13 mouse cellular contexts compared by ENCODE assay signal in genomic region chr1:155790111-155790974, GRCm38 (mm10). TPM values are rescaled to one million over a fixed set of nuclear protein-coding genes. Genes with fewer than 3 reads are reported as not detected.
DNase-seq lines count a peak whose midpoint lies in the region; ATAC-seq lines count a peak whose summit lies in the region.
"Had no signal": no experiment of that assay in that cellular context is flagged by ENCODE, and none has a peak within 500 bp of the region (broad histone marks: within the 10 kb centered on the region; RNA-seq: fewer than 3 reads in every experiment).

No protein-coding gene starts in this region.

- H3K27me3 ChIP-seq in neural tube, embryonic 11.5 days (ENCODE audit: control insufficient read depth, insufficient read depth, low read length): no peaks in the 10 kb centered on the region
- H3K27me3 ChIP-seq in embryonic facial prominence, embryonic 11.5 days (ENCODE audit: control insufficient read depth, insufficient read depth, low read length): no peaks in the 10 kb centered on the region
- H3K27me3 ChIP-seq in hindbrain, embryonic 15.5 days: no peaks in the 10 kb centered on the region
- H3K27me3 ChIP-seq: heart, embryonic 13.5 days; liver, embryonic 12.5 days had no signal

- 47% methylated on average over 16 of the region's 16 CpGs for WGBS in neural tube, embryonic 11.5 days
- WGBS in embryonic facial prominence, embryonic 11.5 days: 60% methylated on average over 16 of the region's 16 CpGs
- WGBS in hindbrain, embryonic 15.5 days: 26% methylated on average over 16 of the region's 16 CpGs

- DNase-seq in neural tube, embryonic 11.5 days (ENCODE audit: low spot score): peak; percentile 57
- DNase-seq in neural tube, embryonic 10.5 days (ENCODE audit: extremely low spot score, low spot score): no peak
- DNase-seq in embryonic facial prominence, embryonic 11.5 days (ENCODE audit: low spot score): no peak
- DNase-seq in retina, embryonic 14.5 days (ENCODE audit: low spot score): peak; percentile 79
- no peak for DNase-seq in thymus, postnatal 25 days
- DNase-seq in yolk sac, embryonic 10.5 days (ENCODE audit: low spot score): no peak
- no peak for DNase-seq in urinary bladder, adult 18-20 months (ENCODE audit: low spot score in 2 of 2)
- DNase-seq: adrenal gland, postnatal 36 days; kidney, postnatal 25 days had no signal

- no peak overlapping the region for H3K4me3 ChIP-seq in neural tube, embryonic 11.5 days (ENCODE audit: low read depth, low read length)
- no peak overlapping the region for H3K4me3 ChIP-seq in embryonic facial prominence, embryonic 11.5 days (ENCODE audit: low read depth, low read length)
- no peak overlapping the region for H3K4me3 ChIP-seq in hindbrain, embryonic 15.5 days
- H3K4me3 ChIP-seq: heart, embryonic 13.5 days; liver, embryonic 12.5 days had no signal

- H3K4me2 ChIP-seq in neural tube, embryonic 11.5 days (ENCODE audit: low read depth): no peak overlapping the region
- no peak overlapping the region for H3K4me2 ChIP-seq in embryonic facial prominence, embryonic 11.5 days (ENCODE audit: low read depth, low read length)
- H3K4me2 ChIP-seq in hindbrain, embryonic 15.5 days: no peak overlapping the region
- H3K4me2 ChIP-seq: heart, embryonic 13.5 days; liver, embryonic 12.5 days had no signal

- ATAC-seq in neural tube, embryonic 11.5 days (ENCODE audit: insufficient read depth, low FRiP score, low TSS enrichment): peak; percentile 69
- ATAC-seq in embryonic facial prominence, embryonic 11.5 days (replicated peaks; ENCODE audit: insufficient number of reproducible peaks, low FRiP score, low TSS enrichment, low read depth): peak; percentile 57; the same call in 1 of the 2 replicates
- ATAC-seq in hindbrain, embryonic 15.5 days (ENCODE audit: low FRiP score, low read depth): peak; percentile 80
- ATAC-seq: liver, embryonic 12.5 days had no signal

- no peak overlapping the region for H3K9ac ChIP-seq in neural tube, embryonic 11.5 days (ENCODE audit: low read length)
- H3K9ac ChIP-seq in embryonic facial prominence, embryonic 11.5 days (replicated peaks; ENCODE audit: low read length): no peak overlapping the region
- no peak overlapping the region for H3K9ac ChIP-seq in hindbrain, embryonic 15.5 days
- H3K9ac ChIP-seq: heart, embryonic 13.5 days; liver, embryonic 12.5 days had no signal

- H3K27ac ChIP-seq in neural tube, embryonic 11.5 days (ENCODE audit: low read depth, low read length): peak overlapping the region; percentile 7; the same call in 1 of the 2 replicates
- H3K27ac ChIP-seq in embryonic facial prominence, embryonic 11.5 days (replicated peaks; ENCODE audit: low read depth, low read length): no peak overlapping the region
- H3K27ac ChIP-seq in hindbrain, embryonic 15.5 days (replicated peaks): peak overlapping the region; percentile 85
- H3K27ac ChIP-seq: heart, embryonic 13.5 days; liver, embryonic 12.5 days had no signal

- no peaks in the 10 kb centered on the region for H3K4me1 ChIP-seq in neural tube, embryonic 11.5 days (ENCODE audit: control insufficient read depth, insufficient read depth, low read length)
- no peaks in the 10 kb centered on the region for H3K4me1 ChIP-seq in embryonic facial prominence, embryonic 11.5 days (ENCODE audit: control insufficient read depth, insufficient read depth, low read length)
- H3K4me1 ChIP-seq in hindbrain, embryonic 15.5 days (replicated peaks): peaks cover 17% of the 10 kb centered on the region
- H3K4me1 ChIP-seq: heart, embryonic 13.5 days had no signal

- no peaks in the 10 kb centered on the region for H3K9me3 ChIP-seq in neural tube, embryonic 11.5 days (ENCODE audit: control insufficient read depth, low read length)
- no peaks in the 10 kb centered on the region for H3K9me3 ChIP-seq in embryonic facial prominence, embryonic 11.5 days (replicated peaks; ENCODE audit: control insufficient read depth, low read length)
- H3K9me3 ChIP-seq in hindbrain, embryonic 15.5 days: no peaks in the 10 kb centered on the region
- H3K9me3 ChIP-seq: heart, embryonic 13.5 days; liver, embryonic 12.5 days had no signal

- H3K36me3 ChIP-seq in neural tube, embryonic 11.5 days (ENCODE audit: control insufficient read depth, insufficient read depth, low read length): peaks cover 5% of the 10 kb centered on the region; the same call in 1 of the 2 replicates
- no peaks in the 10 kb centered on the region; the same call in 1 of the 2 replicates for H3K36me3 ChIP-seq in embryonic facial prominence, embryonic 11.5 days (replicated peaks; ENCODE audit: control insufficient read depth, insufficient read depth, low read depth, low read length)
- peaks cover 42% of the 10 kb centered on the region for H3K36me3 ChIP-seq in hindbrain, embryonic 15.5 days

RNA-seq across cellular contexts. Expression of gene Qsox1, which starts 22.3 kb away (rescaled TPM):
- polyA plus RNA-seq in neural tube, embryonic 11.5 days (2014; fragmentation: Nextera tagmentation; extraction: Ambion mirVana): 9.5 and 10.3 TPM in 2 replicates
- 6.8 and 7.6 TPM in 2 replicates for polyA plus RNA-seq in embryonic facial prominence, embryonic 11.5 days (2014; fragmentation: Nextera tagmentation; extraction: Ambion mirVana)
- polyA plus RNA-seq in hindbrain, embryonic 15.5 days (2015; fragmentation: Nextera tagmentation; extraction: Ambion mirVana): 20.1 and 21.5 TPM in 2 replicates

RNA-seq across cellular contexts. Expression of gene Lhx4, which starts 38.9 kb away (rescaled TPM):
- 10.6 and 13.9 TPM in 2 replicates for polyA plus RNA-seq in neural tube, embryonic 11.5 days (2014; fragmentation: Nextera tagmentation; extraction: Ambion mirVana)
- polyA plus RNA-seq in embryonic facial prominence, embryonic 11.5 days (2014; fragmentation: Nextera tagmentation; extraction: Ambion mirVana): 0.54 and 0.79 TPM in 2 replicates
- 2.3 and 3.5 TPM in 2 replicates for polyA plus RNA-seq in hindbrain, embryonic 15.5 days (2015; fragmentation: Nextera tagmentation; extraction: Ambion mirVana)
- polyA plus RNA-seq: heart, embryonic 13.5 days; liver, embryonic 12.5 days; spleen, adult 2 months had no signal

Comparison
In these comparisons a context has a peak if more than half of its experiments do, and no peak if none do; other contexts are left out.
1. DNase-seq: peak in neural tube, embryonic 11.5 days (single experiment) and retina, embryonic 14.5 days (single experiment); none in neural tube, embryonic 10.5 days (single experiment), embryonic facial prominence, embryonic 11.5 days (single experiment), thymus, postnatal 25 days (single experiment), yolk sac, embryonic 10.5 days (single experiment) and urinary bladder, adult 18-20 months (0 of 2).
2. Peak in every context shown above with its lines, with median percentiles within 50 percentile points of each other: ATAC-seq.